Mouse (Mus musculus): ENCODE measurements around the gene Acvr2a. TPM values are rescaled to one million over a fixed set of nuclear protein-coding genes. Genes with fewer than 3 reads are reported as not detected.
A peak's percentile ranks its signal among the peaks of the same experiment; 100 is the strongest.
"Not testable (repeated sequence)": the region's sequence is repeated elsewhere in the genome, so short reads cannot be mapped to it uniquely, and the experiment has no call there.

Gene Acvr2a
- polyA plus RNA-seq, 1 experiment = not detected

DNA sequence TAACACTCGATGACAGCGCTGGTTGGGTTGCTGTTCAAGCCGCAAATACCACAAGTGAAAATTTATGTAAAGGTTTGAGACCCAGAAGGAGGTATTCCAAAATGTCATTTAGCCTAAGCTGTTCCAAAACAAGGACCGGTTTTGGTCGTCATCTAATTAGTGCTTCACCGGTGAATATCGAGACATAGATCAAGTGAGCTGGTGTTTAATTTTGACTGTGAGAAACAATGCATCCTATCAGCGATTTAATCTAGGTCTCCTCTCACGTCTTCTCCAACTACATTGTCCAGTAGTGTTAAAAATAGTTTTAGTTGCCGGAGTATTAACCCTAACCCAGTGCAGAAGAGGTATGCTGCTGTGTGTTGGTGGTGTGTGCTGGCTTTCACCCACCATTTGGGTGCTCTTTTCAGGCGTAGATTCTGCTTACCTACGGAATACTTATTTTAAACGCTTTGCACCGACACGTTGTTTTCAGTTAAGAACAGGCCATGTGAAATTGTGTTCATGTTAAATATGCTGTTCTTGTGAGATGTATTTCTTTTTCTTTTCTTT, 1.2 kb downstream of the Acvr2a start:
- TF ChIP-seq GATA1 (IDR thresholded peaks at IDR 0.05; ENCODE audit: borderline replicate concordance, low read length) = no peak
- Histone ChIP-seq H3K9me3 (no peaks in the 10 kb centered on the region), H3K4me1 (peaks cover 17% of the 10 kb centered on the region), H3K27me3 (replicated peaks) (peaks cover 61% of the 10 kb centered on the region), H3K4me3 (replicated peaks) (peak overlapping the region; percentile 93), H3K36me3 (replicated peaks; ENCODE audit: low read length) (no peaks in the 10 kb centered on the region)

DNA sequence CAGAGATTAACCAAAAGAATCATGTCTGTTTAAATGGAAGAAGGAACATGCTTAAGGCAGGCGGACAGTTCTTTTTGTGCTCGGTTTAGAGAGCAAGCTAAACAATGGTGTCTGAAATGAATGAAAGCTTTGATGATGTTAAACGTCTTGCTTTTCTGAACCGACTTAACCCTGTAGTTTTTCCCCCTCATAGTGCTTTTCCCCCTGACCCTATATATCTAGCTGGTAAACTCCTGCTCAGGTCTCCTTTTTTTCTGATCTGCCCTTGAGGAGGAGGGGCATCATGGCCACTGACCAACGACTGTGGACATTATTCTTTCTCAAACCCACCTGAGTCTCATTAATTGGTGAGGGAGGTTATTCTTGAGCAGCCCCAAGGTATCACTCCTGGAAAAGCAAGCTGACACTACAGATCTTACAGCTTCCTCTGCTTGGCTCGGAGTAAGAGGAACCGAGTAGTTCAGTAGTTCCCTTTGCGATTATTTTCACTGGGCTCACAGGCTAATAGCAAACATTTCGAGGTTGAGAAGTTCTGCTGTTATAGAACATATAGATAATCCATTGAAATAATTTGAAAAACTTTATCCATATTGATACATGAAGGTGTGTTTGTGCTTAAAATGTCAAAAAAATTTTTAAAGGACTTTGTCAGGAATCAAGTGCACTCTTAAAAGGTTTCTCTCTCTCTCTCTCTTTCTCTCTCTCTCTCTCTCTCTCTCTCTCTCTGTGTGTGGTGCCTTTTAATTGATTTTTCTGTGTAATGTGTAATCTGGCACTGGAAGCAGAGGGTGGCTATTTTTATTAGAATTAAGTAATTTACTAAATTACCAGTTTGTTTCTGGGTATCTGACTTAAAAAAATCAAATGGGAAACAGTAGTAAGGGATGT, 2.5 kb downstream of the Acvr2a start:
- H3K36me3 ChIP-seq (replicated peaks; ENCODE audit: low read length) = no peaks in the 10 kb centered on the region
- peaks cover 17% of the 10 kb centered on the region for H3K4me1 ChIP-seq
- TF ChIP-seq GATA1 (IDR thresholded peaks at IDR 0.05; ENCODE audit: borderline replicate concordance, low read length) = no peak
- TF ChIP-seq FLI1 (IDR thresholded peaks at IDR 0.05; ENCODE audit: low read length) = no peak
- H3K4me3 ChIP-seq (replicated peaks) = no peak overlapping the region
- peaks cover 55% of the 10 kb centered on the region for H3K27me3 ChIP-seq (replicated peaks)
- H3K9me3 ChIP-seq = no peaks in the 10 kb centered on the region

- Histone ChIP-seq H3K4me1 (peaks cover 4% of the 10 kb centered on the region; the same call in 1 of the 2 replicates), H3K27me3 (replicated peaks) (no peaks in the 10 kb centered on the region), H3K4me3 (replicated peaks) (no peak overlapping the region), H3K36me3 (replicated peaks; ENCODE audit: low read length) (no peaks in the 10 kb centered on the region), H3K9me3 (no peaks in the 10 kb centered on the region)
- TF ChIP-seq GATA1 (IDR thresholded peaks at IDR 0.05; ENCODE audit: borderline replicate concordance, low read length) = no peak
- no peak for TF ChIP-seq FLI1 (IDR thresholded peaks at IDR 0.05; ENCODE audit: low read length)
Measured at GRCm38 (mm10) chr2:48825878-48826277, 12.0 kb downstream of the Acvr2a start.

DNA sequence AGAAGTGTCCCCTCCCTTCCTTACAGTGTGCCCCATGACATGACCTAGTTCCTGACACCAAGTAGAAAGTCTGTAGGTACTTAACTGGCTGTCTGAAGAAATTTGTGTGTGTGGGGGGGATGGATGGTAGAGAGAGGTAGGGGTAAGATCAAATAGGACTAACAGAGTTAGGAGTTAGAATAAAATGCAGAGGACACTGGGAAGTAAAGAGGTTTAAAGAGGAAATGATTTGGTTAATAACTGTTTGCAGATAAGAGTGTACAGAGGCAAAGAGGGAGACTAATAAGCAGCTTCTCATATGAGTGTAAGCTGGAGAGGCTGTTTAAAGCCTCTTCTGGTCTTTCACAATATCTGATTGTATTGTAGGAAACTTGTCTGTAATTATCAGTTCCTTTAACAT, 12.5 kb downstream of the Acvr2a start:
- TF ChIP-seq FLI1 (IDR thresholded peaks at IDR 0.05; ENCODE audit: low read length) = no peak
- no peak for TF ChIP-seq GATA1 (IDR thresholded peaks at IDR 0.05; ENCODE audit: borderline replicate concordance, low read length)
- H3K36me3 ChIP-seq (replicated peaks; ENCODE audit: low read length) = no peaks in the 10 kb centered on the region
- no peak overlapping the region for H3K4me3 ChIP-seq (replicated peaks)
- H3K27me3 ChIP-seq (replicated peaks) = no peaks in the 10 kb centered on the region
- H3K9me3 ChIP-seq = no peaks in the 10 kb centered on the region
- H3K4me1 ChIP-seq = peaks cover 4% of the 10 kb centered on the region; the same call in 1 of the 2 replicates

DNA sequence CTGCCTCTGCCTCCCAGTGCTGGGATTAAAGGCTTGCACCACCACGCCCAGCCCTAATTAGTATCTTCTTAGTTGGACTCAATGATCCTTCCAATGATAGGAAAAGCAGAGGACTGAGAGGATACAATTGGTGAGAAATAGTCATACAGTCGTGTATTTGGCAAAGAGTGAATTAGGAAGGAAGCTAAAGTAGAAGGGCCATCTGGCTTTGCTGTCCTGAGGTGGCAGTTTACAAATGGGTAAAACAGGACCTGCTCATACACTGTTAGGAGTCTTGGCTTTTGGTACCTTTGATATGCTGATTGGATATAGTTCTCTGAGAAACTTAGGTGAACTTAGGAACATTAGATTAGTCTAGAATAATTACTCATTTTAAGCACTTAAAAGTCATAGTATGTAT, 16.6 kb downstream of the Acvr2a start:
- peaks cover 4% of the 10 kb centered on the region; the same call in 1 of the 2 replicates for H3K4me1 ChIP-seq
- no peaks in the 10 kb centered on the region for H3K9me3 ChIP-seq
- no peak for TF ChIP-seq GATA1 (IDR thresholded peaks at IDR 0.05; ENCODE audit: borderline replicate concordance, low read length)
- TF ChIP-seq FLI1 (IDR thresholded peaks at IDR 0.05; ENCODE audit: low read length) = no peak
- no peak overlapping the region for H3K4me3 ChIP-seq (replicated peaks)
- H3K36me3 ChIP-seq (replicated peaks; ENCODE audit: low read length) = no peaks in the 10 kb centered on the region
- H3K27me3 ChIP-seq (replicated peaks) = no peaks in the 10 kb centered on the region

DNA sequence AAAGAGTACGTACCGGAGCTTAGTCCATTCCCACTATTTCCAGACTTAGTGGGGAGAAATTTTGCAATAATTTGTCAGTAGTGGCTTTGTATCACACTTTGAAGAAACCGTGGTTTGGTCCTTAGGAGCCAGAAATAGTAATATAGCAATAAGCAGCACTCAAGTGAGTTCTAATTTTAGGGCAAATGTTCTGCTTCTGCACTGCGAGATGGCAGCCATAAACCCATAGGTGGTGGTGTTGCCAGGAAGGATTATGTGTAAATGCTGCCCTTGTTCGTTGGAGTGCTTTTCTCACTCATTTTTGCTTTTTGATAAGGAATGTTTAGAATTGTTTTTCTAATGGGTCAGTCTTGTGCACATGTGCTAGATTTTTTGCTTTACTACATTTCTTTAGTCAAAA, 18.4 kb downstream of the Acvr2a start:
- no peaks in the 10 kb centered on the region for H3K9me3 ChIP-seq
- no peaks in the 10 kb centered on the region for H3K36me3 ChIP-seq (replicated peaks; ENCODE audit: low read length)
- H3K4me1 ChIP-seq = no peaks in the 10 kb centered on the region
- H3K4me3 ChIP-seq (replicated peaks) = no peak overlapping the region
- H3K27me3 ChIP-seq (replicated peaks) = no peaks in the 10 kb centered on the region
- TF ChIP-seq FLI1 (IDR thresholded peaks at IDR 0.05; ENCODE audit: low read length) (no peak), GATA1 (IDR thresholded peaks at IDR 0.05; ENCODE audit: borderline replicate concordance, low read length) (no peak)

DNA sequence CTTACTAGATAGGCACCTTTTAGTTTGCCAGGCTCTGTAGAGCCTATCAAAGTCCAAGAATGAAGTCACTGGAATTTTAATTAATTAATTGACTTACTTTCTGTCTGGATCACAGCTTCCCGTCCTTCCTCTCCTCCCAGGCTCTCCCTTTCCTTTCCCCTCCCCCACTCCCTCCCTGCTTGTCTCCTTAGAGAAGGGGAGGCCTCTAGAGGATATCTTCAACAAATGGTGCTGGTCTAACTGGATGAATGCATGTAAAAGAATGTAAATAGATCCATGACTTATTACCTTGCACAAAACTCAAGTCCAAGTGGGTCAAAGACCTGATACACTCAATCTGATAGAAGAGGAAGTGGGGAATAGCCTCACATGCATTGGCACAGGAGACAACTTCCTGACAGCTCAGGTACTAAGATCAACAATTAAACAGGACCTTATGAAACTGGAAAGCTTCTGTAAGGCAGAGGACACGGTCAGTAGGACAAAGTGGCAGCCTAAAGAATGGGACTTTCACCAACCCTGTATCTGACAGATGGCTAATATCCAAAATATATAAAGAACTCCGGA, 20.1 kb downstream of the Acvr2a start:
- no peaks in the 10 kb centered on the region for H3K36me3 ChIP-seq (replicated peaks; ENCODE audit: low read length)
- no peaks in the 10 kb centered on the region for H3K27me3 ChIP-seq (replicated peaks)
- no peaks in the 10 kb centered on the region for H3K4me1 ChIP-seq
- H3K9me3 ChIP-seq = no peaks in the 10 kb centered on the region
- no peak overlapping the region for H3K4me3 ChIP-seq (replicated peaks)
- TF ChIP-seq GATA1 (IDR thresholded peaks at IDR 0.05; ENCODE audit: borderline replicate concordance, low read length) (no peak), FLI1 (IDR thresholded peaks at IDR 0.05; ENCODE audit: low read length) (no peak)

DNA sequence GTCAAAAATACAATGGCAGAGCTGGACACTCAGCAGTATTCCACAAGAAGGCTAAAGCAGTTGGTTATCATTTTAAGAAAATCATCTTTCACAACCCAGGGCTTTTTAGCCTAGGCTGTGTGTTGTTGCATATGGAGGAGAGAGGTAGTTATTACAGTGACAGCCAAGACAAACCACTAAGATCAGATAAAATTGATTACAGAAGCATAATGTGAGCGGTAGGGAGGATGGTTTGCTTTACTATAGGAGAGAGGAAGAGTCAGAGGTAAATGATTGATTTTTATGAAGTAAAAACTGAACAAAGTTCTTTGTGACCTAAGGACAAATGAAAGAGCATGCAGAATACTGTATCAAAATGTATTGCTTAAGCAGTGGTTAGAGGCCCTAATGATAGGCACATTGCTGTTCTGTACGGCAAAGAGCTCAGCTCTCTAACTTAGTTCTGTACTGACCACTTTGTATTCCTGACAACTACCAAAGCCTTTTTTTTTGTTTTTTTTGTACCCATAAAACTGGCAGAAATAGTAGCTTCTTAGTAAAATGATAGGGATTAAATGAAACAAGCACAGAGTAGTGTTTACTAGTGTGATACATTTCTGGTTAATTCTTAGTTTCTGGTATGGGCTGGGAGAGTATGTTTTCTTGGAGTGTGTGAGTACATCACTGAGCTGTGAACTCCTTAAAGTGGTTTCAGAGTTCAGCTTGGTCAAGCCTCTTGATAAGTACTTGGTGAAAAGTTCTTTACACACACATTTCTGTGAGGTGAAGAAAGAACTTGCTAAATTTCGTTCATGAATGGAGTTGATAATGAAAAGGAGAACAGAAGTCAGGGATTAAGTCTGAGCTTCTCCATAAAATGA, 27.9 kb downstream of the Acvr2a start:
- TF ChIP-seq GATA1 (IDR thresholded peaks at IDR 0.05; ENCODE audit: borderline replicate concordance, low read length) = no peak
- no peak for TF ChIP-seq FLI1 (IDR thresholded peaks at IDR 0.05; ENCODE audit: low read length)
- Histone ChIP-seq H3K9me3 (no peaks in the 10 kb centered on the region), H3K36me3 (replicated peaks; ENCODE audit: low read length) (no peaks in the 10 kb centered on the region), H3K4me3 (replicated peaks) (no peak overlapping the region), H3K27me3 (replicated peaks) (no peaks in the 10 kb centered on the region), H3K4me1 (no peaks in the 10 kb centered on the region)

GRCm38 (mm10) chr2:48846689-48847398, 32.9 kb downstream of the Acvr2a start:
- H3K9me3 ChIP-seq = no peaks in the 10 kb centered on the region

DNA sequence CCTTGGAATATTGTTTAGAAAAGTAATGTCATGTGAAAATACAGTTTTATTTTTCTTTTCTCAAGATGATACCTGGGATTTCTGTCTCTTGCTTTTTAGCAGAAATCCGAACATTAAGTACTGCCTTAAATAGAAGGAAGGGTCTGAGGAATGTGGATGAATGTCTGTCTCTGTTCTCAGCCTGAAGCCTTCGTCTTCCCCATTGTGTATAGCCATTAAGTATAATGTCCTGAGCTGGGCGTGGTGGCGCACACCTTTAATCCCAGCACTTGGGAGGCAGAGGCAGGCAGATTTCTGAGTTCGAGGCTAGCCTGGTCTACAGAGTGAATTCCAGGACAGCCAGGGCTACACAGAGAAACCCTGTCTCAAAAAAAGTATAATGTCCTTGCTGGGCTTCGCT, 51.7 kb downstream of the Acvr2a start:
- not testable (repeated sequence) for H3K4me1 ChIP-seq; H3K4me3 ChIP-seq (replicated peaks); H3K9me3 ChIP-seq; H3K36me3 ChIP-seq (replicated peaks; ENCODE audit: low read length); H3K27me3 ChIP-seq (replicated peaks)

More at GRCm38 (mm10) chr2:48846689-48847398, 32.9 kb downstream of the Acvr2a start:
- Histone ChIP-seq H3K27me3 (replicated peaks) (no peaks in the 10 kb centered on the region), H3K36me3 (replicated peaks; ENCODE audit: low read length) (no peaks in the 10 kb centered on the region), H3K4me1 (no peaks in the 10 kb centered on the region), H3K4me3 (replicated peaks) (no peak overlapping the region)
- TF ChIP-seq FLI1 (IDR thresholded peaks at IDR 0.05; ENCODE audit: low read length) (no peak), GATA1 (IDR thresholded peaks at IDR 0.05; ENCODE audit: borderline replicate concordance, low read length) (no peak)

Data from megakaryocyte, embryonic 14.5 days (primary cell).